17 mouse cellular contexts compared by ENCODE assay signal in genomic region chr10:94866995-94867856, GRCm38 (mm10).
DNase-seq lines count a peak whose midpoint lies in the region; ATAC-seq and TF ChIP-seq lines count a peak whose summit lies in the region.
"Had no signal": no experiment of that assay in that cellular context is flagged by ENCODE, and none has a peak within 500 bp of the region (broad histone marks: within the 10 kb centered on the region; RNA-seq: fewer than 3 reads in every experiment).

No protein-coding gene starts in this region.

- no peak overlapping the region for H3K4me3 ChIP-seq in midbrain, postnatal 0 days (ENCODE audit: low read depth, low read length)
- no peak overlapping the region for H3K4me3 ChIP-seq in midbrain, embryonic 14.5 days (replicated peaks; ENCODE audit: low read depth, low read length)
- H3K4me3 ChIP-seq in limb, embryonic 11.5 days (ENCODE audit: low read depth, low read length): no peak overlapping the region
- H3K4me3 ChIP-seq: forebrain, embryonic 15.5 days; kidney, embryonic 15.5 days; liver, embryonic 13.5 days; neural tube, embryonic 12.5 days had no signal

- WGBS in midbrain, postnatal 0 days: 76% methylated on average over 12 of the region's 12 CpGs
- WGBS in midbrain, embryonic 14.5 days: 81% methylated on average over 12 of the region's 12 CpGs
- 57% methylated on average over 12 of the region's 12 CpGs for WGBS in limb, embryonic 11.5 days

- H3K36me3 ChIP-seq in midbrain, postnatal 0 days (ENCODE audit: insufficient read depth, low read length): peaks cover 29% of the 10 kb centered on the region
- H3K36me3 ChIP-seq in midbrain, embryonic 14.5 days (ENCODE audit: control insufficient read depth, insufficient read depth, low read length): peaks cover 37% of the 10 kb centered on the region
- no peaks in the 10 kb centered on the region for H3K36me3 ChIP-seq in limb, embryonic 11.5 days (ENCODE audit: control insufficient read depth, insufficient read depth, low read length)
- H3K36me3 ChIP-seq: kidney, embryonic 15.5 days had no signal

- H3K9me3 ChIP-seq in midbrain, postnatal 0 days (ENCODE audit: low read length): no peaks in the 10 kb centered on the region
- no peaks in the 10 kb centered on the region for H3K9me3 ChIP-seq in midbrain, embryonic 14.5 days (ENCODE audit: control insufficient read depth, low read length)
- H3K9me3 ChIP-seq in limb, embryonic 11.5 days (ENCODE audit: control insufficient read depth, low read length): no peaks in the 10 kb centered on the region
- H3K9me3 ChIP-seq: forebrain, embryonic 15.5 days; kidney, embryonic 15.5 days; neural tube, embryonic 12.5 days had no signal

- no peak for ATAC-seq in midbrain, postnatal 0 days (ENCODE audit: low FRiP score)
- ATAC-seq in midbrain, embryonic 14.5 days (ENCODE audit: low FRiP score, low TSS enrichment): no peak
- ATAC-seq in limb, embryonic 11.5 days (ENCODE audit: insufficient number of reproducible peaks, low FRiP score, low TSS enrichment, low read depth): peak; percentile 62; the same call in 1 of the 2 replicates
- ATAC-seq: forebrain, embryonic 15.5 days had no signal

- DNase-seq in heart, adult 11 months: peak; percentile 65
- no peak for DNase-seq in heart, adult 9 months (ENCODE audit: low spot score in 2 of 2)
- peak; percentile 10 for DNase-seq in midbrain, postnatal 0 days (ENCODE audit: low spot score)
- no peak for DNase-seq in midbrain, embryonic 14.5 days
- DNase-seq in limb, embryonic 11.5 days (ENCODE audit: low spot score): no peak
- no peak for DNase-seq in adrenal gland, postnatal 4 days (ENCODE audit: low spot score in 2 of 2)
- no peak for DNase-seq in ovary, adult 18-20 months (ENCODE audit: low spot score)
- DNase-seq: adrenal gland, adult 2 months; cerebellum, postnatal 25 days; heart, adult 18-20 months; liver, embryonic 13.5 days; right cerebral cortex, postnatal 4 days; thymus, postnatal 36 days had no signal

- no peak overlapping the region for H3K9ac ChIP-seq in midbrain, postnatal 0 days (replicated peaks; ENCODE audit: low read length, poor library complexity, severe bottlenecking)
- H3K9ac ChIP-seq in midbrain, embryonic 14.5 days (replicated peaks; ENCODE audit: low read length): no peak overlapping the region
- no peak overlapping the region for H3K9ac ChIP-seq in limb, embryonic 11.5 days (ENCODE audit: low read length)
- H3K9ac ChIP-seq: forebrain, embryonic 15.5 days; kidney, embryonic 15.5 days; liver, embryonic 13.5 days; neural tube, embryonic 12.5 days had no signal

- no peaks in the 10 kb centered on the region for H3K27me3 ChIP-seq in midbrain, postnatal 0 days (ENCODE audit: insufficient read depth, low read length)
- H3K27me3 ChIP-seq in midbrain, embryonic 14.5 days (ENCODE audit: control insufficient read depth, insufficient read depth, low read length): no peaks in the 10 kb centered on the region
- no peaks in the 10 kb centered on the region for H3K27me3 ChIP-seq in limb, embryonic 11.5 days (ENCODE audit: control insufficient read depth, insufficient read depth, low read length)
- H3K27me3 ChIP-seq: CH12.LX; forebrain, embryonic 15.5 days; kidney, embryonic 15.5 days; liver, embryonic 13.5 days; neural tube, embryonic 12.5 days had no signal

- no peak overlapping the region for H3K27ac ChIP-seq in midbrain, postnatal 0 days (ENCODE audit: low read depth, low read length)
- no peak overlapping the region for H3K27ac ChIP-seq in midbrain, embryonic 14.5 days (replicated peaks; ENCODE audit: low read depth, low read length)
- no peak overlapping the region for H3K27ac ChIP-seq in limb, embryonic 11.5 days (replicated peaks; ENCODE audit: low read depth, low read length)
- H3K27ac ChIP-seq: forebrain, embryonic 15.5 days; kidney, embryonic 15.5 days; liver, embryonic 13.5 days; neural tube, embryonic 12.5 days had no signal

- TF ChIP-seq CTCF in midbrain, postnatal 0 days (IDR thresholded peaks at IDR 0.05): no peak

- H3K4me2 ChIP-seq in midbrain, postnatal 0 days (ENCODE audit: low read depth, low read length, poor library complexity, severe bottlenecking): no peak overlapping the region
- no peak overlapping the region for H3K4me2 ChIP-seq in midbrain, embryonic 14.5 days (ENCODE audit: low read length)
- H3K4me2 ChIP-seq in limb, embryonic 11.5 days (ENCODE audit: low read depth, severe bottlenecking): no peak overlapping the region; the same call in 1 of the 2 replicates
- H3K4me2 ChIP-seq: forebrain, embryonic 15.5 days; kidney, embryonic 15.5 days; liver, embryonic 13.5 days; neural tube, embryonic 12.5 days had no signal

- no peaks in the 10 kb centered on the region for H3K4me1 ChIP-seq in midbrain, postnatal 0 days (ENCODE audit: insufficient read depth, low read length)
- no peaks in the 10 kb centered on the region; the same call in 1 of the 2 replicates for H3K4me1 ChIP-seq in midbrain, embryonic 14.5 days (ENCODE audit: control insufficient read depth, insufficient read depth, low read length)
- H3K4me1 ChIP-seq in limb, embryonic 11.5 days (ENCODE audit: control insufficient read depth, insufficient read depth, low read length): peaks cover 16% of the 10 kb centered on the region
- H3K4me1 ChIP-seq: forebrain, embryonic 15.5 days had no signal

Comparison
In these comparisons a context has a peak if more than half of its experiments do, and no peak if none do; other contexts are left out.
1. DNase-seq: peak in heart, adult 11 months (single experiment) and midbrain, postnatal 0 days (single experiment); none in heart, adult 9 months (0 of 2), midbrain, embryonic 14.5 days (single experiment), limb, embryonic 11.5 days (single experiment), adrenal gland, postnatal 4 days (0 of 2) and ovary, adult 18-20 months (single experiment).